Mouse (Mus musculus) hindbrain, postnatal 0 days (tissue): ENCODE measurements around the gene Disp1. TPM values are rescaled to one million over a fixed set of nuclear protein-coding genes. Genes with fewer than 3 reads are reported as not detected.

Experiments
- ATAC-seq: fragments of 200-750 bp; cut with Nextera tagmentation; 2 replicates; pipeline ENCODE4 v1.8.0; 2017; ENCODE audit warnings: mild to moderate bottlenecking, moderate TSS enrichment, moderate library complexity
- DNase-seq: peaks from one replicate; pipeline ENCODE4 v3.0.0-alpha.2; 2015; ENCODE audit warnings: low spot score
- H3K27ac ChIP-seq: fragments of 300-500 bp; sonication (generic); 2 replicates; pipeline ENCODE4 v1.5.1; 2014; ENCODE audit warnings: mild to moderate bottlenecking
- H3K27me3 ChIP-seq: fragments of 300-500 bp; sonication (generic); 2 replicates; pipeline ENCODE4 v1.6.1; 2014; ENCODE audit warnings: low read length, mixed read lengths; ENCODE audit not compliant: insufficient read depth
- H3K36me3 ChIP-seq: fragments of 300-500 bp; sonication (generic); 2 replicates; pipeline ENCODE4 v1.6.1; 2014; ENCODE audit warnings: low read length, mixed read lengths; ENCODE audit not compliant: insufficient read depth
- H3K4me1 ChIP-seq: fragments of 300-500 bp; sonication (generic); 2 replicates; pipeline ENCODE4 v1.6.1; 2014; ENCODE audit warnings: antibody characterized with exemption, low read length, mixed read lengths; ENCODE audit not compliant: insufficient read depth
- H3K4me2 ChIP-seq: fragments of 300-500 bp; sonication (generic); 2 replicates; pipeline ENCODE4 v1.6.1; 2014; ENCODE audit warnings: low read depth, mild to moderate bottlenecking, low read length, moderate library complexity, mixed read lengths
- H3K4me3 ChIP-seq: fragments of 300-500 bp; sonication (generic); 2 replicates; pipeline ENCODE4 v1.5.1; 2014; ENCODE audit warnings: low read length
- H3K9ac ChIP-seq: fragments of 300-500 bp; sonication (generic); replicated peaks from 2 replicates; pipeline ENCODE4 v1.6.1; 2014; ENCODE audit warnings: mild to moderate bottlenecking, low read length, moderate library complexity, mixed read lengths
- H3K9me3 ChIP-seq: fragments of 300-500 bp; sonication (generic); 2 replicates; pipeline ENCODE4 v1.6.1; 2016; ENCODE audit warnings: low read length, mixed read lengths
- CTCF ChIP-seq: IDR thresholded peaks from 2 replicates; pipeline ENCODE4 v1.5.1; 2016; ENCODE audit warnings: antibody characterized with exemption, control low read depth, low read depth
- WGBS: fragments of 180-500 bp; shearing (Covaris S2); extraction: QIAGEN DNeasy Blood & Tissue Kit; methylation state at CpG from one replicate; pipeline ENCODE4 v1.1.7; 2014; 5-methylcytosine and 5-hydroxymethylcytosine counted together
- polyA plus RNA-seq: library from polyadenylated mRNA; unstranded; fragments of >200 nt; fragmentation: Nextera tagmentation; extraction: Ambion mirVana; gene quantifications from 2 replicates; pipeline ENCODE4 v1.2.1, GENCODE M21; 2015
- total RNA-seq: library from RNA; depleted of rRNA; stranded (reverse); fragments of >200 nt; gene quantifications from 2 replicates; pipeline ENCODE4 v1.2.3, GENCODE M21; 2014

Gene Disp1
- total and polyA plus RNA-seq, 2 experiments from 2014 or later, result 7.4 to 8.2 TPM

DNA sequence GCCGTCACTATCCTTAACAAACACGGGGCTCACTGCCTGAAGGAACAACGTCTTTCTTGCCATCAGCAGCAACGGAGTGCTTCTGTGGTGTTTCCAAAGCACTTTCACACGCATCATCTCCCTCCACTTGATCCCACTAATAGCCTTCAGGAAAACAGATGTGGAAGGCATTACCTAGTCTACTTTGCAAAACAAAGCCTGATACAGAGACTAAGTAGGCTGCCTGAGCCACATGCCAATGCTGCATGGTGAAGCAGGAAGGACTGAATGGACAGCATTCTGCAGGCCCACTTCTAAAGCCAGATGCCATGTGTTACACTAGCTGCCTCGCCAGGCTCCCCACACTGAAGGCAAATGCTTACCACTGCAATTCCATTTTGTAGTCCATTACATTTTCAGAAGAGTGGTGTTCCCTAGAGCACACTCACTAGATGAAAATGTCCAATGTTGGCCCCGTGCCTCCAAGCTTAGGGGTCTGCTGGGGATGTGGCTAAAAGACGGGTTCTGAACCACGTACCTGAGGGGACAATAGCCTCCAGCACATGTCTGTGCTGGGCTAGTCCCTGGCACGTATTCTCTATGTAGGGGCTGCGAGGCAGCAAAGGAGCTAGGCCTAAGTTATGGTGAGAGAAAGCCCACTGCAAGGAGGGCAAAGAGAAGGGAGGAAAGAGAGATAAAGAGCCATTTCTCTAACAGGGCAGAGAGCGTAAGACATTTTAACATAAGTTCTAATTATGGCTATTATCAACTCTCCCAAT, 80.6 kb downstream of the Disp1 start:
- no peak overlapping the region for H3K4me3 ChIP-seq
- no peak for TF ChIP-seq CTCF
- no peak overlapping the region; the same call in 1 of the 2 replicates for H3K27ac ChIP-seq

DNA sequence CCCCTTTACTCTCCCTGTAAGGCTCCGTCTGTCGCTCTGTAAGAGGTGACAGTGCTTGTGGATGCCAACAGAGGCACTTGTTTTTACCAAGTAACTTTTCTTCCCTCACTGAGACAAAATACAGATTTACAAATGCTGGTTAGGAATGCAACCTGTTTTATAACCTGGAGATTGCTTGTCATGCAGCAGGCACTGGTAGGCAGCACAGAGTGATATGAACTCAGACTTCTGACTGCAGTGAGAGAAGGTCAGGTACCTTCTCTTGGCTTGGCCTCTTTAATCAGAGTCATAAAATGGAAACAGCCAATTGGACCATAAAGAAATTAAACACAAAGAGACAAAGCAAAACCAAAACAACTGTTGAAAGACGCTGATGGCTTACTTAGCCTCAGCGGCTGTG, 83.2 kb downstream of the Disp1 start:
- Histone ChIP-seq H3K9ac (no peak overlapping the region), H3K27me3 (no peaks in the 10 kb centered on the region), H3K27ac (no peak overlapping the region), H3K36me3 (no peaks in the 10 kb centered on the region), H3K4me3 (no peak overlapping the region), H3K4me2 (no peak overlapping the region), H3K9me3 (no peaks in the 10 kb centered on the region), H3K4me1 (peaks cover 5% of the 10 kb centered on the region; the same call in 1 of the 2 replicates)
- 59% methylated on average over 4 of the region's 4 CpGs for WGBS
- no peak for TF ChIP-seq CTCF
- ATAC-seq (no peak), DNase-seq (no peak)

More for the DNA sequence above, 80.6 kb downstream of the Disp1 start:
- 56% methylated on average over 12 of the region's 12 CpGs for WGBS
- no peak for DNase-seq
- no peaks in the 10 kb centered on the region for H3K27me3 ChIP-seq
- H3K4me2 ChIP-seq, result no peak overlapping the region
- peaks cover 5% of the 10 kb centered on the region; the same call in 1 of the 2 replicates for H3K4me1 ChIP-seq
- H3K36me3 ChIP-seq, result no peaks in the 10 kb centered on the region
- ATAC-seq, result peak; percentile 35; the same call in 1 of the 2 replicates
- H3K9me3 ChIP-seq, result no peaks in the 10 kb centered on the region
- no peak overlapping the region for H3K9ac ChIP-seq

DNA sequence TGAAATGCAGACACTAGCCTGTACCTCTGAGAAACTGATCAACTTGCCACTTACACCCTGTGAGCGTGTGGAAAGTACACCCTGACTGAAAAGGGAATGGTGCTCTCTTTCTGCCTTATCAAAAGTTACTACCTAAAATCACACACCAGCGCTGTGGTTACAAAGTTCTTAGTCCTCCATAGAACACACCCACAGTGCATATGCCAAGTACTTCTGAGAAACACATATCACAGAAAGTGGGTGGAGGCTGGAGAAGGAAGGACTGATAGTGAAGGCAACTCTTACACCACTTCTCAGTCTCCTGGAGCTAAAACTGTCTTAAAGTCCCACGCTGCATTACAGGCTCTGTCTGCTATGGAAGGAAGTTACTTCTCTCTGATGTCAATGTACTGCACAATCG, 86.9 kb downstream of the Disp1 start:
- no peak overlapping the region for H3K9ac ChIP-seq
- no peak overlapping the region for H3K4me2 ChIP-seq
- DNase-seq (no peak), ATAC-seq (no peak)
- no peaks in the 10 kb centered on the region for H3K9me3 ChIP-seq
- TF ChIP-seq CTCF, result no peak
- 85% methylated on average over 4 of the region's 4 CpGs for WGBS
- H3K4me3 ChIP-seq, result no peak overlapping the region
- H3K36me3 ChIP-seq, result no peaks in the 10 kb centered on the region
- no peaks in the 10 kb centered on the region for H3K27me3 ChIP-seq
- H3K27ac ChIP-seq, result no peak overlapping the region
- no peaks in the 10 kb centered on the region for H3K4me1 ChIP-seq

DNA sequence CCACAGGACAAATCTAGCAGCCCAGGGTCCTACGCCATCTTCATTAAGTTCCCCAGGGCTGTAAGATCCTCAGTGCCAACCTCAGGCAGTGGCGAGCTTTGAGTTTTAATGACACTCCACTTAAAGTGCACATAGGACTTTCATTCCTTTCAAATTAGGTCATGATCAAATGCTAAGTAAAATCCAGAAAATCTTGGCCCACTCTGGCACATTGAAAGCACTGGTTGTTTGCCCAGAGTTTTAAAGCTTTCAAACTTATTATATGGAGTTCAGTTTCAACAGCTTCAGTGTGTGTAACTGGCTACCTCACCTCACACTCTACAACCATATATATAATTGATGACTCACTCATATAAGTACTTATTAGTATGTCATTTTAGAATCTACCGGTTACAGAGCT, 87.9 kb downstream of the Disp1 start:
- Histone ChIP-seq H3K9me3 (no peaks in the 10 kb centered on the region), H3K4me1 (no peaks in the 10 kb centered on the region), H3K27me3 (no peaks in the 10 kb centered on the region), H3K4me3 (no peak overlapping the region), H3K27ac (no peak overlapping the region), H3K4me2 (no peak overlapping the region), H3K36me3 (no peaks in the 10 kb centered on the region), H3K9ac (no peak overlapping the region)
- no peak for TF ChIP-seq CTCF
- no peak for DNase-seq
- no peak for ATAC-seq
- WGBS, result 83% methylated on average over 3 of the region's 3 CpGs

DNA sequence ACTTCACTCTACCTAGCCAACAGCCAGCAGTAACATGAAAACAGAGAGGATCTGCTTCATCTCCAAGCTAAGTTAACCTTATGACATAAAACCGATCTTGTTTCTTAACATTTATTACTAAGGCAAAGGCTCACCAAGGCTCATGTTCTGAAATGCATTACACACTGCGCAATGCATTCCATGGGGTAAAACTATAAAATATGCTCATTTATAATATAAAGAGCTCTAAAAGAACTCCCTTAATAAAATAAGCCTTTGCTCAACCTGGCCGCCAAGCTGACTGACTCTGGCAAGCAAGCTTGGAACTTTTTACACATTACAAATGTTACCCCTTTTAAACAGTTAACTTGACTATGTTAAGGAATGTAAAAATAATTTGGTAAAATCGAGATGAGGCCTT, 94.1 kb downstream of the Disp1 start:
- no peak for TF ChIP-seq CTCF

DNA sequence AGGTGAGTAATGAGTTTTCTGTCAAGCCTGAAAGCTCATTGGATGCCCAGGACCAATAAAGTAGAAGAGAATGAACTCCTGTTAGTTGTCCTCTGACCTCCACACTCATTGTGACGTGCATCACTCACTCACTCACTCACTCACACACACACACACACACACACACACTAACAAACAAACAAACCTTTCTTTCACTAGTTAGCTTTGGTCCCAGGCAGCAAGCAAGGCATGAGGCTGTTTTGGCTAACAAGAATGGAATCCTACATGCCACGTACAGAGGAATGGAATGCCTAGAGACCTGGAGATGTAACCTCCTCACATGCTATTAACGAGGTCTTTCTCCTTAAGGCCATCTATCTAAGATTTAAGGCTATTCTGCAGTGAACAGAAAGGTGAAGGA, 97.6 kb downstream of the Disp1 start:
- H3K4me1 ChIP-seq, result no peaks in the 10 kb centered on the region
- no peaks in the 10 kb centered on the region for H3K36me3 ChIP-seq
- ATAC-seq (no peak), DNase-seq (no peak)
- H3K27me3 ChIP-seq, result no peaks in the 10 kb centered on the region
- WGBS, result 56% methylated on average over 3 of the region's 3 CpGs
- H3K9ac ChIP-seq, result no peak overlapping the region
- H3K27ac ChIP-seq, result no peak overlapping the region
- no peaks in the 10 kb centered on the region for H3K9me3 ChIP-seq
- no peak for TF ChIP-seq CTCF
- no peak overlapping the region for H3K4me3 ChIP-seq
- H3K4me2 ChIP-seq, result no peak overlapping the region

More for the DNA sequence above, 94.1 kb downstream of the Disp1 start:
- no peak overlapping the region for H3K27ac ChIP-seq
- no peaks in the 10 kb centered on the region for H3K27me3 ChIP-seq
- 83% methylated on average over 4 of the region's 4 CpGs for WGBS
- no peaks in the 10 kb centered on the region for H3K36me3 ChIP-seq
- no peaks in the 10 kb centered on the region for H3K4me1 ChIP-seq
- H3K9me3 ChIP-seq, result no peaks in the 10 kb centered on the region
- ATAC-seq, result no peak
- no peak overlapping the region for H3K4me2 ChIP-seq
- no peak for DNase-seq
- no peak overlapping the region for H3K4me3 ChIP-seq
- H3K9ac ChIP-seq, result no peak overlapping the region

DNA sequence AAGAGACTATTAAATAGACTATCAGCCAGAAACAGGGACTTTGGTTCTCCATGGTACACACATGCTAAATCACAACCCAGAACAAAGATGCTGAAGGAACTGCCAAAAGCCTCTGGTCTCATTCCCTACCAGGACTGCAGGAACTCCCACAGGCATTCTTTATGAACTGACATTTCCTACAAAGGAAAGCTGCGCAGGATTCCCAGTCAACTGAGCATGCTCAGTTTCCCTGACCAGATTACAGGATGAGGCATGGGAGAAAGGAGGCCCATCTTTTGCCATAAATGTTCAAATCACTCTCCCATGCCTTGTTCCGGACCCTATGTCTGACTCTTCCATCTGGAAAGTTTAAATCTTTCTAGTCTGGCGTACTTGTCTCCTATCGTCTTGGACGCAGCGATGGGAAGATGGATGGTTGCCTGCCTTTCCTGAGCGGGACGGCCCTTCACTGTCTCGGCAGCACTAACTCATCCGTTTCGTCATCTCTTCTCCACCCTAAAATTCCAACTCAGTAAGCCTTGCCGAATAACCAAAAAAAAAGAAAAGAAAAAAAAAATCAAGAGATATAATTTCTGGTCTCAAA, 100.9 kb downstream of the Disp1 start:
- TF ChIP-seq CTCF, result no peak
- 84% methylated on average over 12 of the region's 12 CpGs for WGBS

More for the DNA sequence above, 100.9 kb downstream of the Disp1 start:
- ATAC-seq (no peak), DNase-seq (no peak)
- H3K4me2 ChIP-seq, result no peak overlapping the region
- H3K4me1 ChIP-seq, result 0 out of 2 replicates have a peak, but pooled peaks cover 6% of the 10 kb centered on the region
- no peaks in the 10 kb centered on the region for H3K9me3 ChIP-seq
- no peak overlapping the region for H3K4me3 ChIP-seq
- no peak overlapping the region for H3K27ac ChIP-seq
- H3K9ac ChIP-seq, result no peak overlapping the region
- H3K36me3 ChIP-seq, result no peaks in the 10 kb centered on the region
- H3K27me3 ChIP-seq, result no peaks in the 10 kb centered on the region
